Mouse (Mus musculus): ENCODE data around the gene Zfp185.

The Zfp185 gene

DNA sequence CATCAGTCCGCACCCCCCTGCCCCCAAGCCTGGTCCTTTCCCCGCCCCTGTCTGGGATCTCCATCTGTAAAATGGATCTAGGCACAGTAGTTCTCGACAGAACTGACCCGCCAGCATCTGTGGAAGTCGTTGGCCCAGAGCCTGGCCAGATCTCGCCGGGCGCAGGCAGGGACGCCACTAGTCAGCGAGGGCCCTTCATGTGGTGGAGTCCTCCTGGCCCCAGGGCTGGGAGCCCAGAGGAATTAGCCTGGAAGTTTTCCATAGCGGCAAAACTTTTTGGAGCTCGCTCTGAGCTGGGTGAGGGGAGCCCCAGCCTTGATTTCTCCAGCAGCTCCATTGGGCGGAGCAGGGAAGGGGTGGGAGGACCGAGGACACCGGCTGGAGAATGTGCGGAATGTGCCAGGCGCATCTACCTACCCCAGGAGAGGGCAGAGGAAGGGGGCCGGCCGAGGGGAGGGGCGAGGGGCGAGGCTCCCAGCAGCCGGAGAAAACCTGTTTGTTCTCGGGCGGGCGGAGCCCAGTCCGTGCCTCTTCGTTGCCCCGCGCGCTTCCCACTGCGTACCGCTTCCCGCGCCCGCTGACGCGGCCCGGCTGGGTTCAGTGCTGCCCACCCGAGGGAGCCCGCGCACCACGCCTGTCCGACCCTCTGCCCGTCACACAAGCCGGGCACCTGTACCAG is at the start of gene Zfp185:
Gene Zfp185 (plus strand): TSS at position 499 of the 679 bp plus-strand sequence.
- no peak for DNase-seq

GRCm38 (mm10) chrX:72953464-72953863 is 33.7 kb upstream of the Zfp185 start:
- no peak for DNase-seq

DNA sequence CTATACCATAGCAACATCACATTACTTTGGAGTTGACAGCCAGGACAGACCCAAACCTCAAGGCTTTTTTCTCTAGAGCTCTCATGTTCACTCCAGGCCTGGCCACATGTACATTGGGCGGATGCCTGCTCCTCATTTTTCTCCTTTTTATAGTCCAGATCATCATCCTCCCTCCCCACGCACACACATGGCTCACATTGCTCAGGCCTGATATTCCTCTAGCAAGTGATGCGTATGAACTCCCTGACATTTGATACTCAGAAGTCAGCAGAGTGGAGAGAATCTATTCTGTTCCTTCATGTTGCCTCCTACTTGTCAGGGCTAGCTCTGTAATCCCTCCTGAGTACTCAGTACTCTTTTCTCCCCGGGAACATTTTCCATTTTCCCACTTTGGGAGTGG is 30.7 kb upstream of the Zfp185 start:
- DNase-seq: no peak

GRCm38 (mm10) chrX:72960431-72960830 is 26.7 kb upstream of the Zfp185 start:
- DNase-seq: peak; percentile 7

- no peak for DNase-seq
These were observed 25.6 kb upstream of the Zfp185 start for GRCm38 (mm10) chrX:72961511-72961910.

DNA sequence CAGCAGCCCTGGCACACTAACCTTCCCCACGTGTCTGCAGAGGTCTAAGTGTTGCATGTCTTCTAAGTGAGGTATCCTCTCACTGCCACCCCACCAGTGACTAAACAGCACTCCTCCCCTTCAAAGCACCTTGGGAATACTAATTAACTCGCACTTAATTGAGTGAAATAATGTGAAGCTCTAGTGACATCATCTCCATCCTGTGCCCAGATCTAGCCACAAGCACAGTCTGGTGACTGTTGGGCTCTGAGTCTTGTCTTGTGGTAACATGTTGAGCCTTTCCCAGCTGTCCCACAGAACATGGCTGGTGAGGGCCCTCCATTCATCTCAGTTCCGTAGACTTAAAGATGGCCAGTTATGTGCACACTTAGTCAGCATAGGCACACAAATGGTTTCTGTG is 24.4 kb upstream of the Zfp185 start:
- DNase-seq: no peak

GRCm38 (mm10) chrX:72982831-72983230 is 4.3 kb upstream of the Zfp185 start:
- no peak for DNase-seq

- DNase-seq: no peak
These were observed 1.5 kb upstream of the Zfp185 start for GRCm38 (mm10) chrX:72985607-72986006.

- no peak for DNase-seq
These were observed 374 bp downstream of the Zfp185 start for GRCm38 (mm10) chrX:72987520-72987905.

- no peak for DNase-seq
These were observed 1.3 kb downstream of the Zfp185 start for GRCm38 (mm10) chrX:72988431-72988830.

DNA sequence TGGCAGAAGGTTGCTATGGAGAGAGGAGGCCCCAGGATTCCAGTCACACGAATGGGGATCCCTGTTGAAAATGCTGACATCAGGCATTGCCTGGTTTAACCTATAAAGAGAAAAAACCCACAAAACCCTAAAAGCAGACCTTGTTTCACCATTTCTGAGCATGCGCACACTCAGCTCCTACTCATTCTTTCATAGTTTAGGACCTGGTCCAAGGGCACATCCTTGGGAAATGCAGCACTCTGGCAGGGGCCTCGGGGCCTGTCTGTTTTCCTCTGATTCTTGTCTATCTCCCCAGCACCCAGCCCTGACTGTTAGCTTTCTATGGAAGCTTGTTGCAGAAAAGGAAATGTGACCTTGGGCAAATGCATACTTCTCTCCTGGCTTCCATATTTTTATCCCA is 3.4 kb downstream of the Zfp185 start:
- DNase-seq: no peak

DNA sequence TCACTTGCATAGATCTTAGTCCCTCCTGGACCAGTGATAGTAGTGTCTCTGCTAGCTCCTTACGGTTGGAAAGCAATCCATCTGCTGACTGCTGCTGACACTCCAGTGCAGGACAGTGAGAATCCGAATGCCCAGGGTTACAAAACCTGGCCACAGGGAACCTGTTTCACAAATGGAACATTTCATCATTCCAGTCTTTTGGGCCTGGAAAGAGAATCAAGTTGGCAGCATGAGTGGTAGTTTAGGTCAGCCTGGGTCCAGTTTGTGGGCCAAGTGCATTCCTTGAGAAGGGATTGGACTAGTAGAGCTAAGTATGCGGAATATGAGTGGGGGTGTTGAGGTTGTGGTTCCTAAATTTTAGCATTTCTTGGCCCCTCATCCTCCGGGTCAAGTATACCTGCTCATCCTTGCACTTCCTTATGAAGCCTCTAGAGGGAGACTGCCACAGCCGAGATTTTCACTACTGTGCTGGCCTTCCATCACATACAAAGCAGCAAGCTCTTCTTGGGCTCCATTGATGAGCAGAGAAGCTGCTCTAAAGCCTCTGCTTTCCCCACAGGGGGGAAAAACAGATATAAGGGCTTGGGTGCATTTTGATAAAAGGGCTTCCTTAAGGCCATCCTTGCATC is 5.3 kb downstream of the Zfp185 start:
- DNase-seq: no peak

- DNase-seq: no peak
These were observed 8.4 kb downstream of the Zfp185 start for GRCm38 (mm10) chrX:72995542-72995941.

GRCm38 (mm10) chrX:73003110-73003509 is 16.0 kb downstream of the Zfp185 start:
- no peak for DNase-seq

DNA sequence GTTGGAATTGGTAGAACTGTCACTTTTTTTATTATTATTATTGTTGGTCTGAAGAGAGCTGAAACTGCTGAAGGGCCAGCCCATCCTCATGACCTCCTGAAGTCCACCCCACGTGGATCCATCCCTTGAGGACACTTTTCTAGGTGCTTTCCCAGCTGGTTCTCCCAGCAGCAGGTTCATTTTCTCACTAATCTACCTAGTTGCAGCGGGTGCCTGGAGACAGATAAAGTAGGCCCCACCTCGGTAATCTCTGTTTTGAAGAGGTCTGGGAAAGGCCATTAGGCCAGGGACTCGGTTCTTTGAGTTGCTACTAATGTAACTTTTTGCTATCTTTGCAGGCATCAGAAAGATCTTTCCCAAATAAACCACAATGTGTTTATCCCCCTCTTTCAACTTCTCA is 18.5 kb downstream of the Zfp185 start:
- no peak for DNase-seq

DNA sequence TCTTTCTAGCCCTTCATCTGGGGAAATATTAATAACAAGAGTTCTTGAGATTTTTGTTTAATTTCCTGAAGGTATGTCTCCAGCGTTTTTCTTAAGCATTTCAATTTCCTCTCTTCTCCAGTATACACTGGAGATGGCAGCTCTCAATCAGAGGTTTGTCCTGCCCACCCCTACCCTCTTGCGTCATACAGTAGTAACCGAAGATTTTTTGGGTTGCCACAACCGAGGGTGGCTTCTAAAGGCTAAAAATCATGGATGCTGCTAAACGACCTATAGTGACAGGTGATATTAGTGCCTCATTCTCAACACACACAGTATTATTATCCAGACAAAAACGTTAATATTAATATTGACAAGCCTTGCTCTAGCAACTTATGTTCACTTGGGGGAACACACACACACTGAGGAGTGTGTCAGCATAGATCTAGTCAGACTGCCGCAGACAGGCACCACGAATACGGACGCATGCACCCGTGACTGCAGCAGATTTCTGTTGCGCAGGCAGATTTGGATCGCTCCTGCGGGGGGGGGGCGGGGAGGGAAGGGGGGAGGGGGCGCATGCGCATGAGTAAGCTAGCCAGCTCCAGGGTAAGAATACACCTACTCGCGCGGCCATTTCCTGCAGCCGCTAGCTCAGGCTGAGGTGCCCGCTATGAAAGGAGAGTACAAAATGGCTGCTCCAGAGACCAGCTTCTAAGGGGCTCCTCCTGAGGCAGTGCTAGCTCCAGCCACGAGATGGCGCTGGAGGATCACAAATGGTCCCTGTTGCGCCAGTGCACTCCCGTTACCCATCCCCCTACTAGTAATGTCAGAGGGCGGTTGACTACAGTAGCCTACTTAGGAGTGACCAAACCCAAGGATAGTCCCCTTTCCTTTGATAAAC is 20.7 kb downstream of the Zfp185 start:
- DNase-seq: peak; percentile 89

DNA sequence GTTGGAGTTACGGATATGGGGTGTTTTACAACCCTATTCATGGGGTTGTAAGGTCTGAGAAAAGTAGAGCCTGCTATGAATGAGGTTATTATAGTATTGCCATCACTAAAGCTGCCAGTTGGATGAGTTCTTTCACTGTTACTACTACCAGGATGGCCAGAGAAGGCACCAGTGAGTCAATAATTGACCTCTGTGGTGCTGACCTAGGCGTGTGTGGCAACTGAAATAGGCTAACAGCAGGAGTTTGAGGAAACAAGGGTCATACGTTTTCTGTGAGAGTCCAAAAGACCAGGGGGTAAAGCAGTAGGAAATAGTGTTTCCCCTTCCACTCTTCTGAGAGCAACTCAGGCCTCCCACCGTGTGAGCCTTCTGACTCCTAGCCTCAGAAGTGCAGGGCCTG is 25.7 kb downstream of the Zfp185 start:
- no peak for DNase-seq

DNA sequence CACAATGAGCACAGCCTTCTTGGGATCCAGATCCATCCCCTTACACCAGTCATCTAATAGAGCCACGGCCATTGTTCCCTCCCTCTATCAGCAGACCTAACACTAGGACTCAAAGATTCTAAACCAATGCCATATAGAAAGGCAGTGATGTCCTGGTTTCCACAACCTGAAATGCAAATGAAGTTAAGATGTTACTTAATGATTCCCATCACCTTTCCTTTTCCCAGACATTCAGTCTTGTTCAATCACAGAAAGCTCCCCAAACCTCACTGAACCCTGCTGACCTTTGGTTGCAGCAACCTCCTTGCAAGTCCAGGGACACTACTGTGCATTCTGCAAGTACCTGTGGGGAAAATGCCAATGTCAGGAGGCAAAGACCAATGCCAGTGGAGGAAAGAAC is 49.9 kb downstream of the Zfp185 start, which contains the start of gene Pnma5:
Gene Pnma5 (minus strand): TSS at position 101 of the 400 bp plus-strand sequence.
- DNase-seq: no peak

DNA sequence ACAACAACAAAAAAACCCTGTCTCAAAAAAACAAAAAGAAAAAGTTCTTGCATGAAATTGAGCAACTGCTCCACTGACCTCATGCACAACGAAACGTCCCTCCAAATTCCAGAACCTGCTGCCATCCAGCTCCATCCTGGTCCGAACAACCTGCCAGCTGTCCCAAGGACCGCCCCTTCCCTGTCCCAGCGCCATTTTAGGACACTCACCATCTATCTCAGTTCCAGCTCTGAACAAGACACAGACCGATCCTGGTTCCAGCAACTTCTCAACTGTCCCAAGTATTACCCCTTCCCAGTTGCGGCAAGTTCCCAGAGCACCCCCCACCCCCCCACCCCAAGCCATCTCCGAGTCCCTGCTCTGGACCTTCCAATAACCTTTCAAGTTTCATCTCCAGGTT is 51.7 kb downstream of the Zfp185 start:
- DNase-seq: no peak

DNA sequence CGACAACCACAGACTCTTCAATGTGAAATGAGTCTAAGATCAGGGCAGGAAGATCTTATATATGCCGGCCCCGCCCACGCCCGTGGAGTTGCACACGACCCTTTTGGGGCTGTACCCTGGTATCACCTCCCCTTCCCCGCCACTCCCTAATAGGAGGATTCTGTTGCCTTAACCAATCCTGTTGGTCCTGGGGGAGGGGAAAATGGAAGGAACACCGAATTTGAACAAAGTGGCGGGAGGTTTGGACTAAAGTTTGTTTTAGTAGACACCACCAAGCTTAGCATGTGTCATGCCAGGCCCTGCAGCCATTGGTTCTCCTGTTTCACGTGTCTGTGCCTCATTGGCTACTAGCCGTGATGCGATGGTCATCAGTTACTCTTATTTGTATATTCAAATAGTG is 52.5 kb downstream of the Zfp185 start:
- DNase-seq: no peak

GRCm38 (mm10) chrX:73053860-73054563 is 66.9 kb downstream of the Zfp185 start:
- peak; percentile 88 for DNase-seq

DNA sequence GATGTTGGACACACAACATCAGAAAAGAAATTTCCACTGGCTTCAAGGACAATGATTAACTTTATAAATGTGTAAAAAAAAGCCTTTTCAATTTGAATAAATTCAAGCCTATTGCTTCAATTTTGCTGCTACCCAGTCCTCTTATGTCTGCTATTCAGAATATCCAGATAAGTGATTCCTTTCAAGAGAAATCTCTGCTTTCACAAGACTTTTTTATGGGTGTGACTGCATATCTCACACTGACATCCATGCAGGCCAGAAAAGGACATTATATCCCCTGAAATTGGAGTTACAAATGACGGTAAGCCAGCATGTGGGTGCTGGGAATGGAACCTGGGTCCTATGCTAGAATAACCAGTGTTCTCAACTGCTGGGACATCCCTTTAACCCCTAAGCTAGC is 74.4 kb downstream of the Zfp185 start:
- no peak for DNase-seq

GRCm38 (mm10) chrX:73062323-73062722 is 75.2 kb downstream of the Zfp185 start:
- no peak for DNase-seq
